12 mouse cellular contexts compared by ENCODE assay signal in genomic region chr2:68934651-68935050, GRCm38 (mm10).
DNase-seq lines count a peak whose midpoint lies in the region; ATAC-seq lines count a peak whose summit lies in the region.
"Had no signal": no experiment of that assay in that cellular context is flagged by ENCODE, and none has a peak within 500 bp of the region (broad histone marks: within the 10 kb centered on the region; RNA-seq: fewer than 3 reads in every experiment).

No protein-coding gene starts in this region.

- H3K4me1 ChIP-seq in heart, embryonic 11.5 days (ENCODE audit: control insufficient read depth, insufficient read depth, low read length): peaks cover 13% of the 10 kb centered on the region
- H3K4me1 ChIP-seq in intestine, embryonic 16.5 days (ENCODE audit: control insufficient read depth, insufficient read depth, low read length): peaks cover 23% of the 10 kb centered on the region
- peaks cover 15% of the 10 kb centered on the region; the same call in 1 of the 2 replicates for H3K4me1 ChIP-seq in stomach, embryonic 16.5 days (ENCODE audit: control insufficient read depth, insufficient read depth, low read length)

- no peaks in the 10 kb centered on the region for H3K9me3 ChIP-seq in heart, embryonic 11.5 days (replicated peaks; ENCODE audit: control insufficient read depth, low read length)
- H3K9me3 ChIP-seq in intestine, embryonic 16.5 days (ENCODE audit: control insufficient read depth, low read length): 0 out of 2 replicates have a peak, but pooled peaks cover 9% of the 10 kb centered on the region
- H3K9me3 ChIP-seq in stomach, embryonic 16.5 days (replicated peaks; ENCODE audit: control insufficient read depth, low read length): no peaks in the 10 kb centered on the region
- H3K9me3 ChIP-seq: limb, embryonic 13.5 days had no signal

- peak; percentile 50 for DNase-seq in ovary, adult 18-20 months (ENCODE audit: low spot score)
- no peak for DNase-seq in ovary, postnatal 14 days (ENCODE audit: low spot score)
- no peak for DNase-seq in frontal cortex, postnatal 25 days (ENCODE audit: low spot score in 2 of 2)
- no peak for DNase-seq in layer of hippocampus, postnatal 36 days
- DNase-seq: adrenal gland, postnatal 25 days; cerebellum, adult 9-10 months; right cerebral cortex, postnatal 25 days had no signal

- peak; percentile 93 for ATAC-seq in heart, embryonic 11.5 days (replicated peaks; ENCODE audit: insufficient number of reproducible peaks, low FRiP score, low TSS enrichment)
- peak; percentile 96 for ATAC-seq in intestine, embryonic 16.5 days
- peak; percentile 86 for ATAC-seq in stomach, embryonic 16.5 days (ENCODE audit: insufficient read depth, low FRiP score)

- no peaks in the 10 kb centered on the region for H3K36me3 ChIP-seq in heart, embryonic 11.5 days (ENCODE audit: control insufficient read depth, insufficient read depth, low read length)
- peaks cover 13% of the 10 kb centered on the region for H3K36me3 ChIP-seq in intestine, embryonic 16.5 days (ENCODE audit: control insufficient read depth, insufficient read depth, low read length)
- no peaks in the 10 kb centered on the region for H3K36me3 ChIP-seq in stomach, embryonic 16.5 days (ENCODE audit: control insufficient read depth, insufficient read depth, low read length)

- H3K9ac ChIP-seq in heart, embryonic 11.5 days (ENCODE audit: low read depth, low read length): no peak overlapping the region
- H3K9ac ChIP-seq in intestine, embryonic 16.5 days (ENCODE audit: low read depth, low read length): no peak overlapping the region
- no peak overlapping the region for H3K9ac ChIP-seq in stomach, embryonic 16.5 days (ENCODE audit: low read length)
- H3K9ac ChIP-seq: limb, embryonic 13.5 days had no signal

- 9% methylated on average over 6 of the region's 6 CpGs for WGBS in heart, embryonic 11.5 days (ENCODE audit: insufficient replicate concordance)
- WGBS in intestine, embryonic 16.5 days: 44% methylated on average over 6 of the region's 6 CpGs
- WGBS in stomach, embryonic 16.5 days: 39% methylated on average over 6 of the region's 6 CpGs

- H3K4me3 ChIP-seq in heart, embryonic 11.5 days (ENCODE audit: low read depth, low read length): no peak overlapping the region
- no peak overlapping the region for H3K4me3 ChIP-seq in intestine, embryonic 16.5 days (ENCODE audit: low read length)
- H3K4me3 ChIP-seq in stomach, embryonic 16.5 days (replicated peaks; ENCODE audit: low read length): no peak overlapping the region
- H3K4me3 ChIP-seq: limb, embryonic 13.5 days had no signal

- peak overlapping the region; percentile 34 for H3K4me2 ChIP-seq in heart, embryonic 11.5 days
- H3K4me2 ChIP-seq in intestine, embryonic 16.5 days (ENCODE audit: low read depth, low read length): no peak overlapping the region
- H3K4me2 ChIP-seq in stomach, embryonic 16.5 days (ENCODE audit: low read depth, low read length): no peak overlapping the region
- H3K4me2 ChIP-seq: limb, embryonic 13.5 days had no signal

- H3K27me3 ChIP-seq in heart, embryonic 11.5 days (ENCODE audit: control insufficient read depth, insufficient read depth, low read length): no peaks in the 10 kb centered on the region
- no peaks in the 10 kb centered on the region for H3K27me3 ChIP-seq in intestine, embryonic 16.5 days (replicated peaks; ENCODE audit: control insufficient read depth, insufficient read depth, low read length)
- H3K27me3 ChIP-seq in stomach, embryonic 16.5 days (ENCODE audit: control insufficient read depth, insufficient read depth, low read length): no peaks in the 10 kb centered on the region
- H3K27me3 ChIP-seq: limb, embryonic 13.5 days had no signal

- peak overlapping the region; percentile 57 for H3K27ac ChIP-seq in heart, embryonic 11.5 days (ENCODE audit: low read depth, low read length)
- peak overlapping the region; percentile 80 for H3K27ac ChIP-seq in intestine, embryonic 16.5 days (ENCODE audit: low read length)
- peak overlapping the region; percentile 67; the same call in 1 of the 2 replicates for H3K27ac ChIP-seq in stomach, embryonic 16.5 days (ENCODE audit: low read length)
- H3K27ac ChIP-seq: kidney, postnatal 0 days; limb, embryonic 13.5 days had no signal
